Comparison of ENCODE assay signal across 11 mouse cellular contexts in the genomic region with DNA sequence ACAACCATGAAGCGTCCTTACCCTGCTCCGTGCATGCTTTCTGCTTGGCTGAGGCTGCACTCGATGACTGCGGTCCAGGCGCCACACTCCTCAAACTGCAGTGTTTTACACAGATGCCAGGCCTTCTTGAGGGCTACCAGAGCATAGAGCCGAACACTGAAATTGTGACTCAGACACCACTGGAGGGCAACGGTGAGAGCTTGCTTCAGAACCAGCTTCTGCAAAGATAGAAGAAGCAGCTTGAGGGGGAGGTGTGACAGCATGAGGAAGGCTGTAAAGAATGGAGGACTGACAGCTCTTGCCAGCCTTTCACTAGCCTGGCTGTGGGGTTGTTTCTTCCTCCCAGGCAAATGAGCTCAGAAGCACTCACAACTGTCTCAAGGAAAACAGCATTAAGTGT. TPM values are rescaled to one million over a fixed set of nuclear protein-coding genes. Genes with fewer than 3 reads are reported as not detected.
DNase-seq lines count a peak whose midpoint lies in the region; ATAC-seq and TF ChIP-seq lines count a peak whose summit lies in the region.
"Had no signal": no experiment of that assay in that cellular context is flagged by ENCODE, and none has a peak within 500 bp of the region (broad histone marks: within the 10 kb centered on the region; RNA-seq: fewer than 3 reads in every experiment).

No protein-coding gene starts in this region.

- ATAC-seq in forebrain, embryonic 14.5 days: no peak
- ATAC-seq in megakaryocyte-erythroid progenitor cell, adult 5-6 weeks (replicated peaks; ENCODE audit: low FRiP score, low TSS enrichment, poor library complexity, severe bottlenecking): peak; percentile 31; the same call in 1 of the 2 replicates
- ATAC-seq: CD4-positive, CD25-positive, alpha-beta regulatory T cell, adult 4 months had no signal

- no peak overlapping the region for H3K27ac ChIP-seq in forebrain, embryonic 14.5 days (ENCODE audit: low read depth, low read length)
- no peak overlapping the region for H3K27ac ChIP-seq in forebrain, embryonic 10.5 days
- no peak overlapping the region for H3K27ac ChIP-seq in embryonic fibroblast, embryonic 13.5 days (ENCODE audit: insufficient read depth, low read length)
- no peak overlapping the region for H3K27ac ChIP-seq in heart, embryonic 10.5 days

- H3K4me1 ChIP-seq in forebrain, embryonic 14.5 days (ENCODE audit: control insufficient read depth, insufficient read depth, low read length): no peaks in the 10 kb centered on the region
- no peaks in the 10 kb centered on the region for H3K4me1 ChIP-seq in forebrain, embryonic 10.5 days
- H3K4me1 ChIP-seq in embryonic fibroblast, embryonic 13.5 days (ENCODE audit: control insufficient read depth, insufficient read depth, low read length): no peaks in the 10 kb centered on the region
- H3K4me1 ChIP-seq in heart, embryonic 10.5 days: no peaks in the 10 kb centered on the region

- no peak overlapping the region for H3K4me3 ChIP-seq in forebrain, embryonic 14.5 days (ENCODE audit: low read depth, low read length)
- H3K4me3 ChIP-seq in forebrain, embryonic 10.5 days: no peak overlapping the region
- H3K4me3 ChIP-seq in embryonic fibroblast, embryonic 13.5 days (ENCODE audit: insufficient read depth, low read length): no peak overlapping the region
- no peak overlapping the region for H3K4me3 ChIP-seq in heart, embryonic 10.5 days

- TF ChIP-seq CTCF in embryonic fibroblast, embryonic 13.5 days (IDR thresholded peaks at IDR 0.05; ENCODE audit: borderline replicate concordance, insufficient read depth, low read length): peak; percentile 11; the same call in 1 of the 2 replicates

- H3K4me2 ChIP-seq in forebrain, embryonic 14.5 days (ENCODE audit: low read length): no peak overlapping the region

- no peaks in the 10 kb centered on the region for H3K9me3 ChIP-seq in forebrain, embryonic 14.5 days (replicated peaks; ENCODE audit: control insufficient read depth, low read length)
- no peaks in the 10 kb centered on the region for H3K9me3 ChIP-seq in forebrain, embryonic 10.5 days
- H3K9me3 ChIP-seq in heart, embryonic 10.5 days: no peaks in the 10 kb centered on the region

- no peak for TF ChIP-seq POLR2A in embryonic fibroblast, embryonic 13.5 days (IDR thresholded peaks at IDR 0.05; ENCODE audit: low read depth, low read length)

- peak; percentile 40 for DNase-seq in forebrain, embryonic 14.5 days (ENCODE audit: low spot score)
- no peak for DNase-seq in forebrain, embryonic 10.5 days (ENCODE audit: extremely low spot score, low spot score)
- DNase-seq in 416B (ENCODE audit: low read depth): peak; percentile 48
- no peak for DNase-seq in urinary bladder, postnatal 25 days (ENCODE audit: low spot score)
- no peak for DNase-seq in heart, embryonic 10.5 days (ENCODE audit: low spot score)
- DNase-seq in lung, postnatal 4 days: no peak
- DNase-seq: adrenal gland, postnatal 25 days; lung, adult 2 months had no signal

- no peak overlapping the region for H3K9ac ChIP-seq in forebrain, embryonic 14.5 days (ENCODE audit: low read length)

- 91% methylated on average over 7 of the region's 7 CpGs for WGBS in forebrain, embryonic 14.5 days
- WGBS in forebrain, embryonic 10.5 days: 91% methylated on average over 7 of the region's 7 CpGs
- 82% methylated on average over 7 of the region's 7 CpGs for WGBS in heart, embryonic 10.5 days

- peaks cover 68% of the 10 kb centered on the region for H3K36me3 ChIP-seq in forebrain, embryonic 14.5 days (ENCODE audit: control insufficient read depth, insufficient read depth, low read length)
- peaks cover 92% of the 10 kb centered on the region for H3K36me3 ChIP-seq in forebrain, embryonic 10.5 days (replicated peaks)
- peaks cover 77% of the 10 kb centered on the region for H3K36me3 ChIP-seq in heart, embryonic 10.5 days

- H3K27me3 ChIP-seq in forebrain, embryonic 14.5 days (replicated peaks; ENCODE audit: control insufficient read depth, insufficient read depth, low read length): no peaks in the 10 kb centered on the region
- no peaks in the 10 kb centered on the region for H3K27me3 ChIP-seq in forebrain, embryonic 10.5 days (ENCODE audit: poor library complexity, severe bottlenecking)
- no peaks in the 10 kb centered on the region for H3K27me3 ChIP-seq in heart, embryonic 10.5 days (ENCODE audit: insufficient read depth, poor library complexity, severe bottlenecking)

RNA-seq across cellular contexts. Expression of gene Coa6, which starts 11.5 kb away (rescaled TPM):
- polyA plus RNA-seq in forebrain, embryonic 14.5 days (2014; fragmentation: Nextera tagmentation; extraction: Ambion mirVana): 44.9 and 48.8 TPM in 2 replicates
- polyA plus RNA-seq in forebrain, embryonic 10.5 days (2016; fragmentation: Nextera tagmentation; extraction: Ambion mirVana): 41.2 and 46.5 TPM in 2 replicates
- polyA plus RNA-seq in embryonic fibroblast, embryonic 13.5 days (2011; ENCODE audit: insufficient read length, low read depth, missing spikeins): 10.4 and 15.3 TPM in 2 replicates
- 31.5 and 34.2 TPM in 2 replicates for total RNA-seq in megakaryocyte-erythroid progenitor cell, adult 5-6 weeks (2014; fragmentation: Nextera tagmentation)
- total RNA-seq in megakaryocyte-erythroid progenitor cell, adult 5-6 weeks (2017): 13.8 and 36.9 TPM in 2 replicates
- polyA plus RNA-seq in heart, embryonic 10.5 days (2016; fragmentation: Nextera tagmentation; extraction: Ambion mirVana): 47.0 and 52.5 TPM in 2 replicates

RNA-seq across cellular contexts. Expression of gene Tarbp1, which starts 41.0 kb away (rescaled TPM):
- 1.5 and 2.1 TPM in 2 replicates for polyA plus RNA-seq in forebrain, embryonic 14.5 days (2014; fragmentation: Nextera tagmentation; extraction: Ambion mirVana)
- polyA plus RNA-seq in forebrain, embryonic 10.5 days (2016; fragmentation: Nextera tagmentation; extraction: Ambion mirVana): 1.9 and 2.3 TPM in 2 replicates
- 4.9 and 6.0 TPM in 2 replicates for polyA plus RNA-seq in embryonic fibroblast, embryonic 13.5 days (2011; ENCODE audit: insufficient read length, low read depth, missing spikeins)
- total RNA-seq in megakaryocyte-erythroid progenitor cell, adult 5-6 weeks (2014; fragmentation: Nextera tagmentation): 20.0 and 22.7 TPM in 2 replicates
- 13.0 and 17.8 TPM in 2 replicates for total RNA-seq in megakaryocyte-erythroid progenitor cell, adult 5-6 weeks (2017)
- polyA plus RNA-seq in heart, embryonic 10.5 days (2016; fragmentation: Nextera tagmentation; extraction: Ambion mirVana): 1.9 and 2.7 TPM in 2 replicates

Comparison
In these comparisons a context has a peak if more than half of its experiments do, and no peak if none do; other contexts are left out.
1. DNase-seq: peak in forebrain, embryonic 14.5 days (single experiment) and 416B (single experiment); none in forebrain, embryonic 10.5 days (single experiment), urinary bladder, postnatal 25 days (single experiment), heart, embryonic 10.5 days (single experiment) and lung, postnatal 4 days (0 of 2).